Mouse (Mus musculus): Measurements from ENCODE around the gene Plac8. TPM values are rescaled to one million over a fixed set of nuclear protein-coding genes. Genes with fewer than 3 reads are reported as not detected.

The Plac8 gene
- total RNA-seq, 1 experiment from 2014 or later, result 287 TPM

DNA sequence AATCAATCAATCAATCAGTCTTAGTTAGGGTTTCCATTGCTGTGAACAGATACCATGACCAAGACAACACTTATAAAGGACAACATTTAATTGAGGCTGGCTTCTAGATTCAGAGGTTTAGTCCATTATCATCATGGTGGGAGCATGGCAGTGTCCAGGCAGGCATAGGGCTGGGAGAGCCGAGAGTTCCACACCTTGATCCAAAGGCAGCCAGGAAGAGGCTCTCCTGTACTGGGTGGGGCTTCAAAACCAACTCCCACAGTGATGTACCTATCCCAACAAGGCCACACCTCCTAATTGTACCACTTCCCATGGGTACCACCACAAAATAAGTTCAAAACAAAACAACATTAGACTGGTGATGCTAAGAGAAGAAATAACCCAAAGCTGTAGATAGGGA lies 21.9 kb downstream of the Plac8 start:
- no peak for ATAC-seq (ENCODE audit: extremely low read depth, insufficient number of reproducible peaks, low FRiP score, poor library complexity, severe bottlenecking)

DNA sequence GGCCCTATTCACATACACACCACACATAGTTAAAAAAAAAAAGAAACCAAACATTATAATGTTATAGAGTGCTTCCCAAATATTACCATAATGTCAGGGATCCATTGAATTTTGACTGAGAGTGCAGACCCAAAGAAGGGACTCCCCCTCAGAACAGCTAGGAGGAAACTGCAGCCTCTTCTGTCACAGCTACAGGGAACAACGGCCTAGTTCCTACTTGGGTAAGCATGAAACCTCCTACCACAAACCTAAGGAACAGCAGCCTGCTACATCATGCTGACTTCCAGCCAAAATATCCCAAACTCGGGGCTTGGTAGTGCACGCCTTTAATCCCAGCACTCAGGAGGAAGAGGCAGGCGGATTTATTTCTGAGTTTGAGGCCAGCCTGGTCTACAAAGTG lies 22.7 kb downstream of the Plac8 start:
- no peak for ATAC-seq (ENCODE audit: extremely low read depth, insufficient number of reproducible peaks, low FRiP score, poor library complexity, severe bottlenecking)

DNA sequence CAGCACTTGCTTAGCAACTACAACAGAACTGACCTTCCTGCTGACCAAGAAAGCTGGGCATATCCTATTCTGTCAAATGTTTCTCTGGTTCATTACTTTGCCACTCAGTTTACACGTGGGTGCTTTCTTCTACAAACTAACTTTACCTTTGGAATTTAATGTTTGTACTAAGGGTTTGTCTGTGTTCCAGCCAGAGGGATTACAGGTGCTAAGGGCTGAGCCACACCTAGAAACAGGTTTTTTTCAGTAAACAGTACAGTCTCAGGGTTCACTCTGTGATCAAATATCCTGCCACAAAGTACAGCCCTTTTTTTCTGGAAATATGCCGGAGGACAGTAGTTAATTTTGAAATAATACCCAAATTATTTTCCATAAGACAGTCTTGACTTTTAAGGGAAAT lies 23.8 kb downstream of the Plac8 start:
- no peak for ATAC-seq (ENCODE audit: extremely low read depth, insufficient number of reproducible peaks, low FRiP score, poor library complexity, severe bottlenecking)

DNA sequence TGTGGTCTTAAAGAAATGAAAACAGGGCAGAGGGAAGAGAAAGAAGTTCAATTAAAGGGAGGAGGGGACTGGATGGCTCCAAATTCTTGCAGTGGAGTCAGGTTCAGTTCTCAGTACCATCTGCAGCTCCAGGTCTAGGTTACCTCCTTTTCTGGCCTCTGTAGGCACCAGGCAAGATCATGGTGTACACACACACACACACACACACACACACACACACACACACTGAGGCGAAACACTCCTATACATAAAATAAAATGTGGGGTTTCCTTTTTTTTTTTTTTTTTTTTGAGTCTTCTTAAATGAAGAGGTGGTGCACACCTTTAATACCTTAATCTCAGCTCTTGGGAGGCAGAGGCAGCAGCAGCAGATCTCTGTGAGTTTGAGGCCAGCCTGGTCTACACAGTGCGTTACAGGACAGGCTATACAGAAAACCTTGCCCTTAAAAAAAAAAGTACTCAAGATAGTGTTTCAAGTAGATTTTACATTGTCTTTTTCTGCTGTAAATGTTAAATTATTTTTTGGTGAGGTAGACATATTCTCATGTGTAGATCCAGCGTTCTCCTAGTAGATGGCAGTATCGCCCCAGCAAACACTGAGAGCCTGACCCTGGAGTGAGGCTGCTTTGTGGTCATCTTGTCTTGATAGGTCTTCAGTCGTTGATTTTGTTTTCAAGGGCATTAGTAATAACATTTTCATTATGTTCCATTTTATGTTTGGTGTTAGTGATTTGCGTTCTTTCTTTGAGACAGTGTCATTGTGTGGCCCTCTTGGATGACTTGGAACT lies 25.6 kb downstream of the Plac8 start:
- peak; percentile 70 for ATAC-seq (ENCODE audit: extremely low read depth, insufficient number of reproducible peaks, low FRiP score, poor library complexity, severe bottlenecking)

DNA sequence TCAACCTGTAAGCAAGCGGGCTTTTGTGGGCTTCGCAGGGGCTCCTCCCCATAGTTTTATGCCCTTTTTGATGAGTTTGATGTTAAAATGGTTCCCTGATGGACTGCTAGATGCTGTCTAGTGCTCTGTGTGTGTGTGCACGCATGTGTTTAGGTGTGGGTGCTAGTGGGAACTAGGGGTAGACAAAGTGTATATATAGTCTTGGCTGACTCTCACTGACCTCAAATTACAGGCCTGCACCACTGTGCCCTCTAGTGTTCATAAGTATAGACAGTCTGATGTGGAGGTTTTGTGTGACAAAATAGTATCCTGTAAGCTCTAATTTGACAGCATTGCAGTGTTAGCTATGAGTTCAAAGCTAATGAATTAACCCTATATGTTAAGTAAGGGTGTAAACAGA lies 35.4 kb downstream of the Plac8 start:
- peak; percentile 87 for ATAC-seq (ENCODE audit: extremely low read depth, insufficient number of reproducible peaks, low FRiP score, poor library complexity, severe bottlenecking)

DNA sequence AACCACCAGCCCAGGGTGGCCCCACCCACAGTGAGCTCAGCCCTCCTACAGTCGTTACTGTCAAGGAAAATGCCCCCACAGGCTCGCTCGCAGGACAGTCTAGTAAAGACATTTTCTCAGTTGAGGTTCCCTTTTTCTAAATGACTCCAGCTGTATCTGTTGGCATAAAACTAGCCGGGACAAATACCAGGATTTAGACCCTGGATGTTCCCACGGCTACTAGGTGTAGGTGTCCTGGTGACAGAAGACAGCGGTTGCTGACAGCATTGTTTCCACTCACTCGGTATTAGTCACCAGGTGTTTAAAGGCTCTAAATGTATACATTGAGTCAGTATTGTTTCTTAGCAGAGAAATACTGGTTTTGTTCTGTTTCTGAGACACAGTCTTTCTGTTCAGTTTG lies 36.2 kb downstream of the Plac8 start:
- ATAC-seq (ENCODE audit: extremely low read depth, insufficient number of reproducible peaks, low FRiP score, poor library complexity, severe bottlenecking), result no peak

DNA sequence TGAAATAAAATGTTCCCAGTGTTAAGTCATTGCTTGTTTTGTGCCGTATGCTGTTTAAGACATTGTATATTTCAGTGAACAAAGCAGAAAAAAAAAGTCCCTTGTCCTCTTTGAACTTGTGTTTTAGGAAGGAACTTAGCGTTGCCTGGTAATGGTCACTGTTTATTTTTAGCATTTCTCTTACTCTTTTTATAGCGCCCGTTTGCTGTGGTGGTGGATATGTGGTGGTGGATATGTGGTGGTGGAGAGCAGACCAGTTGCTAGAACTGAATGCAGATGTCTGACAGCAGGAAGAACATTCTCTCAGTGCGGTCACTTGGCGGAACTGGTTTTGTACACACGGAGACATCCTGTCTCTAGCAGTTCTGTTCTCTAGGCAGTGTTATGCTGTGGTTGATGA lies 45.9 kb downstream of the Plac8 start:
- ATAC-seq (ENCODE audit: extremely low read depth, insufficient number of reproducible peaks, low FRiP score, poor library complexity, severe bottlenecking), result peak; percentile 94

DNA sequence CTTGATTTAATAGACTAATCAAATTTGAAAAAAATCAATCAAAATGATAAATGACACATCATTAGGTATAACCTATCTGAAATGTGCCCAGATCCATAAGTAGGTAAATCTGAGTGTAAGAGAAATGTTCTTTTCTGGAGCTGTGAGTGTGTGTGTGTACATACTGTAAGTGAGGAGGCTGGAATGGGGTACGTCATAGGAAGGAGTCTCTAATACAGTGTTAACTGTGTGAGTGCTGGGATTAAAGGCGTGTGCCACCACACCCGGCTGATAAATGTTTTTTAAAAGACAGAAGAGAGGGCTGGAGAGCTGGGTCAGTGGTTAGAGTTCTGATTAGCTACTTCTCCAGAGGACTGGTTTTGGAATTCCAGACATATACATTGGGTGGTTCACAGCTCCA lies 46.4 kb downstream of the Plac8 start:
- ATAC-seq (ENCODE audit: extremely low read depth, insufficient number of reproducible peaks, low FRiP score, poor library complexity, severe bottlenecking), result no peak

DNA sequence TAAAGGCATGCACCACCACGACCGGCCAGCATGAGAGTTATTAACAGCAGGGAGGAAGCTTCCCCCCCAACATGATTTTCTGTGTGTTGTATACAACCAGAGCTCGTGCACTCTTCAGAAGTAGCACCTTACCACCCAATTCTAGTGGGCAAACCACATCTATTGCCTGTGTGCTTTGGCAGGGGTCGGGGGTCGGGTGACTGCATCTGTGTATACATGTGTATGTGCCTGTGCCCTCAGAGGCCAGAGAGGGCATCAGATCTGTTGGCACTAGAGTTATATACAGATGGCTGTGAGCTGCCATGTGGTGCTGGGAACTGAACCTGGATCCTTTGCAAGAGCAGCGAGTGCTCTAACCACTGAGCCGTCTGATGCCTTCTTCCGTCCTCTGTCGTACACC lies 47.1 kb downstream of the Plac8 start:
- no peak for ATAC-seq (ENCODE audit: extremely low read depth, insufficient number of reproducible peaks, low FRiP score, poor library complexity, severe bottlenecking)

DNA sequence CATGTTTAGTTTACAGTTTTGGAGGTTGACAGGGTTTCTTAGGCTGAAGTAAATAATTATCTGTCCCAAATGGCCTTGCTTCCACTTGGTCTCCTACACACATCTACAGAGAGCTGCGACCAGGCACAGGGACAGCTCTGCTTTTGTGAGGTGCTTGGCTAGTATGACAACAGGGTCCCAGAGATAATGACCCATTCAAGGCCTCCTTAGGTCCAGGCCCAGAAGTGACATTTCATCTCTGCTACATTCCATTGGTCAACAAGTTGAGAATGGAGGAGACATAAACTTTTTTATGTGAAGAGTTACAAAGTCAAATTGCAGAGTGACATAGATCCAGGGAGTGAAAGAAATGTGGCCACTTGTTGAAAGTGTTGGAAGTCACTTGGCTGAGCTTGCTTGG lies 48.7 kb downstream of the Plac8 start:
- ATAC-seq (ENCODE audit: extremely low read depth, insufficient number of reproducible peaks, low FRiP score, poor library complexity, severe bottlenecking), result no peak

DNA sequence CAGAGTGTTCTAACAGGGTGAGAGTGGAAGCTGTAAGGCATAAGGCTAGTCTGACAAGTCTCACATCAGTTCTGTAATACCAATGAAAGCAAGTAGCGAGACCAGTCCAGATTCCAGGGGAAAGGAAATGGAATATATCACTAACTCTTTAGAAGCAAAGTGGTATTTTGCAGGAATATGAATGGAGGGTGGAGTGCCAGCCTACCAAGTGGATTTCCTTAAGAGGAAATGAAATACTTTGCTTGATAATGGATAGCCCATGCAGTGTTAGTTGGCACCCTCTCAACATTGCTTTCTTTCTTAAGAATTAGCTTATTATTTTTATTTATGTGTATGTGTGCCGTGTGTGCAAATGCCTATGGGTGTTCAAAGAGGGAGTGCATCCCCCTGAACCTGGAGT lies 51.8 kb downstream of the Plac8 start:
- ATAC-seq (ENCODE audit: extremely low read depth, insufficient number of reproducible peaks, low FRiP score, poor library complexity, severe bottlenecking), result no peak

DNA sequence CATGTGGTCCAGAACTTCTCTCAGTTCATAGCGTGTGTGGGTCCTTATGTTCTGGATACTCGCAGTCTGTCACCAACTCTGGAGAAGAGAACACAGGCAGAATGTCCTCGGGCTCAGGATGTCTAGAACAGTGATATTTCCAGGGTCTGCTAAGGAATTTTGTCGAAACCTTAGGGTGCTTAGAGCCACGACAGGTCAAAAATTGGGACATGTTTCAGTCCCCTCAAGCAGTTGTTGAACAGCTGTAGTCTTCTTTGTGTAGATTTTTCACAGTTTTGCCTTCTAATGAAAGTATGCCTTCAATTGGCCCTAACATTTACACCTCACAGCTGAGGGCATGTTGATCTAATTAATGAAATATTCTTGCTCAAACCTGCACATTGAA lies 53.0 kb downstream of the Plac8 start:
- no peak for ATAC-seq (ENCODE audit: extremely low read depth, insufficient number of reproducible peaks, low FRiP score, poor library complexity, severe bottlenecking)

DNA sequence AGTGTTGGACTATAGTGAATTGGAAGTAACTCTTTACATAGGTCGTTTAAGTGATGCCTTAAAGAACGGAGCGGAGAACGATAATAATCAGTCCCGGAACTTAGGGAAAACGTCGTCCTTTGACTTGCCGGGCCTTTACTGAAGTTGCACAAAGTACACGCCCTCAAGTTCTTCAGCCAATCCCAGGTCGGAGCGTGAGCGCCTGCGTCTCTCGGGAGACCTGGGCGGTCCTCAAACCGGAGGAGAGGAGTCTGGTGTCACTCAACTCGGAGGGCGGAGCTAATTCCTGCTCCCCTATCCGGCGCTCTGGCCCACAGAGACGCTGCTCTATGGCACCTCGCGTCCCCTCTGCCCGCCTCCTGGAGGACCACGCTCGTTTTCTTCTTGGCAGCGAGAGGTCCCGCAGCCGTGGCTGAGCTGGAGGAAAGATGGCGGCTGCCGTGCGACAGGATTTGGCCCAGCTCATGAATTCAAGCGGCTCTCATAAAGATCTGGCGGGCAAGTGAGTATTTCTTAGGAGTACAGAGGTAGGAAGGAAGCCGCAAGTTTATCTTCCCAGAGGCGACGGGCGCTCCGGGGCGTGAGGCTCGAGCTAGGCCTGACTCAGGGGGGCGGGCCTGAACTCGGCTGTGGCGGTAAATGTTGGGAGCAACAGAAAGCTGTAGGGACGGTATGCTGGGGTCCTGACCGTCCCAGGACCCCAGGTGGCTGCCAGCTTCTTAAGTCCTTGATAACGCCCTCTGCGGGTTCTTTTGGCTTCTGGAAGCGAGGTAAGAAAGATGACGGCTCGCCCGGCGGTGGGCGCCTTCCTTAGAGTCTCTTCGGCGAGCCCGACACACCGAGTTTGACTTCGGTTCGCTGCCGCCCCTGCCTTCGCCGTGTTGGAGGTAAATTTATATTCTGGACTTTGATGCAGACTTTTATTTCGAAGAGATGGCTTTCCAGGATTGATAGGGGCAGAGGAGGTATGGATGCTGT lies 53.7 kb downstream of the Plac8 start, which contains the start of gene Cops4:
TSS of gene Cops4 (plus strand) at position 261 of the 978 bp plus-strand sequence.
- peak; percentile 100 for ATAC-seq (ENCODE audit: extremely low read depth, insufficient number of reproducible peaks, low FRiP score, poor library complexity, severe bottlenecking)

DNA sequence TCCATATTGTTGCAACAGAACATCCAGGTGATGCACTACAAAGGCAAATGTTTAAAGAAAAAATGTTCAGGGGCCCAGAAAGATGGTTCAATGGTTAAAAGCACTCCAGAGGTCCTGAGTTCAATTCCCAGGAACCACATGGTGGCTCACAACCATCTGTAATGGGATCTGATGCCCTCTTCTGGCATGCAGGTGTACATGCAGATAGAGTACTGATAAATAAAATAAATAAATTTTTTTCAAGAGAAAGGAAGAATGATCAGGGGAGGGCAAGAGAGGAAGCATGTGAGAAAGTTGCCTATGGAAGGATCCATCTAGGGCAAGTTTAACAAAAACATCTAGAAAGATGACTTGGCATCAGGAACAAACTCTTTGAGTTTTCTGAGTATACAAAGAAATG lies 59.5 kb downstream of the Plac8 start:
- ATAC-seq (ENCODE audit: extremely low read depth, insufficient number of reproducible peaks, low FRiP score, poor library complexity, severe bottlenecking), result no peak

DNA sequence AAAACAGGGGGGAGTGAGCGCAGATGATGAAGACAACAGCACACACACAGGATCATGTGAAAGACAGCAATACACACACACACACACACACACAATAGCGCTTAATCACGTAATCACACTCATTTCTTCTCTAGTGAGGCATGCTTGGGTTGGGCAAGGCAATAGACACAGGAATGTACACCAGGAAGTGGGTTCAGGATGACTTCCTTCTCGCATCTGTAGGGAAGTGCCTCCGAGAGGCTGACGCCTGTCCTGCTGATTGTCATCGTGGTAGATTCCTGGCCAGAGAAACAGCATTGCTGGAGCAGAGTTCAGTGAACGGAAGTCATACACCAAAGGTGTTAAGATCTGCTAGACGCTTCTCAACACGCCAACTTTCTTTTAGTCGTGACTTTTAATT lies 62.8 kb downstream of the Plac8 start:
- peak; percentile 48; the same call in 1 of the 2 replicates for ATAC-seq (ENCODE audit: extremely low read depth, insufficient number of reproducible peaks, low FRiP score, poor library complexity, severe bottlenecking)

Other genes starting within 250 kb of the Plac8 start
- gene Sec31a, start 156.0 kb downstream of the Plac8 start, total RNA-seq (2017), result 90.9 and 98.6 TPM in 2 replicates
- gene Lin54, start 71.6 kb downstream of the Plac8 start, total RNA-seq (2017), result 29.6 and 32.9 TPM in 2 replicates
- 70.2 and 76.5 TPM in 2 replicates for gene Cops4, start 53.9 kb downstream of the Plac8 start, total RNA-seq (2017)
- gene Coq2, start 102.9 kb upstream of the Plac8 start, total RNA-seq (2017), result 38.6 and 39.9 TPM in 2 replicates
- gene Hpse, start 147.5 kb upstream of the Plac8 start, total RNA-seq (2017), result 18.2 and 19.7 TPM in 2 replicates
- 17.4 and 21.4 TPM in 2 replicates for gene Helq, start 226.4 kb upstream of the Plac8 start, total RNA-seq (2017)
- 46.3 and 69.6 TPM in 2 replicates for gene Mrps18c, start 226.4 kb upstream of the Plac8 start, total RNA-seq (2017)
- 16.4 and 16.7 TPM in 2 replicates for gene Abraxas1, start 248.7 kb upstream of the Plac8 start, total RNA-seq (2017)

Measured in neutrophil, adult 5-6 weeks (primary cell).